Comparison of ENCODE assay signal across 21 mouse cellular contexts in genomic region chr1:42295841-42296240, GRCm38 (mm10).
A peak's percentile ranks its signal among the peaks of the same experiment; 100 is the strongest.
DNase-seq lines count a peak whose midpoint lies in the region; ATAC-seq and TF ChIP-seq lines count a peak whose summit lies in the region.
"Had no signal": no experiment of that assay in that cellular context is flagged by ENCODE, and none has a peak within 500 bp of the region (broad histone marks: within the 10 kb centered on the region; RNA-seq: fewer than 3 reads in every experiment).

No protein-coding gene starts in this region.

- H3K4me1 ChIP-seq in hindbrain, embryonic 14.5 days (replicated peaks; ENCODE audit: control insufficient read depth, insufficient read depth, low read length): peaks cover 8% of the 10 kb centered on the region; the same call in 1 of the 2 replicates
- H3K4me1 ChIP-seq in hindbrain, embryonic 12.5 days: no peaks in the 10 kb centered on the region; the same call in 1 of the 2 replicates
- H3K4me1 ChIP-seq in lung, embryonic 15.5 days: no peaks in the 10 kb centered on the region
- H3K4me1 ChIP-seq in embryonic facial prominence, embryonic 14.5 days (ENCODE audit: control insufficient read depth, insufficient read depth, low read length): peaks cover 8% of the 10 kb centered on the region; the same call in 1 of the 2 replicates
- H3K4me1 ChIP-seq in midbrain, postnatal 0 days (ENCODE audit: insufficient read depth, low read length): no peaks in the 10 kb centered on the region
- H3K4me1 ChIP-seq: heart, embryonic 10.5 days had no signal

- no peak overlapping the region for H3K27ac ChIP-seq in hindbrain, embryonic 14.5 days
- H3K27ac ChIP-seq in hindbrain, embryonic 12.5 days: no peak overlapping the region
- no peak overlapping the region for H3K27ac ChIP-seq in lung, embryonic 15.5 days
- H3K27ac ChIP-seq in embryonic facial prominence, embryonic 14.5 days (replicated peaks; ENCODE audit: low read depth, low read length): peak overlapping the region; percentile 61; the same call in 1 of the 2 replicates
- H3K27ac ChIP-seq in midbrain, postnatal 0 days (ENCODE audit: low read depth, low read length): no peak overlapping the region
- H3K27ac ChIP-seq: heart, embryonic 10.5 days; liver, embryonic 14.5 days; macrophage; neural tube, embryonic 13.5 days had no signal

- no peaks in the 10 kb centered on the region for H3K27me3 ChIP-seq in hindbrain, embryonic 14.5 days (ENCODE audit: control insufficient read depth, insufficient read depth, low read length)
- H3K27me3 ChIP-seq in hindbrain, embryonic 12.5 days: no peaks in the 10 kb centered on the region
- no peaks in the 10 kb centered on the region for H3K27me3 ChIP-seq in lung, embryonic 15.5 days
- no peaks in the 10 kb centered on the region for H3K27me3 ChIP-seq in embryonic facial prominence, embryonic 14.5 days (replicated peaks; ENCODE audit: control insufficient read depth, insufficient read depth, low read length)
- H3K27me3 ChIP-seq in midbrain, postnatal 0 days (ENCODE audit: insufficient read depth, low read length): no peaks in the 10 kb centered on the region
- H3K27me3 ChIP-seq: neural tube, embryonic 13.5 days had no signal

- ATAC-seq in hindbrain, embryonic 14.5 days (ENCODE audit: low FRiP score): no peak
- no peak for ATAC-seq in hindbrain, embryonic 12.5 days (ENCODE audit: low FRiP score)
- no peak for ATAC-seq in lung, embryonic 15.5 days (ENCODE audit: borderline replicate concordance, extremely low read depth, low FRiP score, low TSS enrichment)
- ATAC-seq in embryonic facial prominence, embryonic 14.5 days (ENCODE audit: low read depth): no peak
- no peak for ATAC-seq in midbrain, postnatal 0 days (ENCODE audit: low FRiP score)
- ATAC-seq in erythroblast, adult 5-6 weeks (replicated peaks; ENCODE audit: low FRiP score, poor library complexity, severe bottlenecking): no peak
- ATAC-seq: Patski had no signal

- 0 out of 2 replicates have a peak overlapping the region, but pooled peaks have one; percentile 3 for H3K9ac ChIP-seq in hindbrain, embryonic 14.5 days
- no peak overlapping the region for H3K9ac ChIP-seq in hindbrain, embryonic 12.5 days
- no peak overlapping the region for H3K9ac ChIP-seq in lung, embryonic 15.5 days
- peak overlapping the region; percentile 23; the same call in 1 of the 2 replicates for H3K9ac ChIP-seq in embryonic facial prominence, embryonic 14.5 days (ENCODE audit: low read depth, low read length)
- no peak overlapping the region for H3K9ac ChIP-seq in midbrain, postnatal 0 days (replicated peaks; ENCODE audit: low read length, poor library complexity, severe bottlenecking)
- H3K9ac ChIP-seq: liver, embryonic 14.5 days; neural tube, embryonic 13.5 days had no signal

- no peak overlapping the region for H3K4me3 ChIP-seq in hindbrain, embryonic 14.5 days (replicated peaks; ENCODE audit: low read length)
- no peak overlapping the region for H3K4me3 ChIP-seq in hindbrain, embryonic 12.5 days
- H3K4me3 ChIP-seq in lung, embryonic 15.5 days: no peak overlapping the region
- H3K4me3 ChIP-seq in embryonic facial prominence, embryonic 14.5 days (ENCODE audit: low read depth, low read length): peak overlapping the region; percentile 18
- H3K4me3 ChIP-seq in midbrain, postnatal 0 days (ENCODE audit: low read depth, low read length): no peak overlapping the region
- H3K4me3 ChIP-seq: erythroblast, embryonic 14.5 days; heart, embryonic 10.5 days; neural tube, embryonic 13.5 days had no signal

- no peak for TF ChIP-seq CTCF in midbrain, postnatal 0 days (IDR thresholded peaks at IDR 0.05)

- 67% methylated on average over 10 of the region's 10 CpGs for WGBS in hindbrain, embryonic 14.5 days
- 74% methylated on average over 10 of the region's 10 CpGs for WGBS in hindbrain, embryonic 12.5 days
- WGBS in lung, embryonic 15.5 days: 63% methylated on average over 10 of the region's 10 CpGs
- 39% methylated on average over 10 of the region's 10 CpGs for WGBS in embryonic facial prominence, embryonic 14.5 days
- WGBS in midbrain, postnatal 0 days: 71% methylated on average over 10 of the region's 10 CpGs

- H3K36me3 ChIP-seq in hindbrain, embryonic 14.5 days (replicated peaks; ENCODE audit: control insufficient read depth, insufficient read depth): no peaks in the 10 kb centered on the region
- H3K36me3 ChIP-seq in hindbrain, embryonic 12.5 days: no peaks in the 10 kb centered on the region
- no peaks in the 10 kb centered on the region for H3K36me3 ChIP-seq in lung, embryonic 15.5 days
- no peaks in the 10 kb centered on the region for H3K36me3 ChIP-seq in embryonic facial prominence, embryonic 14.5 days (ENCODE audit: control insufficient read depth, insufficient read depth, low read length)
- no peaks in the 10 kb centered on the region for H3K36me3 ChIP-seq in midbrain, postnatal 0 days (ENCODE audit: insufficient read depth, low read length)
- H3K36me3 ChIP-seq: heart, embryonic 10.5 days; neural tube, embryonic 13.5 days had no signal

- no peak for DNase-seq in hindbrain, embryonic 14.5 days (ENCODE audit: low spot score)
- no peak for DNase-seq in lung, postnatal 4 days
- DNase-seq in embryonic facial prominence, embryonic 14.5 days (ENCODE audit: low spot score): peak; percentile 26
- peak; percentile 4 for DNase-seq in midbrain, postnatal 0 days (ENCODE audit: low spot score)
- DNase-seq: cerebellum, adult 9-11 months; gastrocnemius, postnatal 36 days; heart, postnatal 10 days; kidney, adult 11 months; kidney, postnatal 14 days; left cerebral cortex, postnatal 4 days; right cerebral cortex, postnatal 25 days; thymus, postnatal 36 days had no signal

- H3K9me3 ChIP-seq in hindbrain, embryonic 14.5 days (ENCODE audit: control insufficient read depth, low read length): no peaks in the 10 kb centered on the region
- H3K9me3 ChIP-seq in hindbrain, embryonic 12.5 days (replicated peaks): no peaks in the 10 kb centered on the region
- no peaks in the 10 kb centered on the region for H3K9me3 ChIP-seq in lung, embryonic 15.5 days
- H3K9me3 ChIP-seq in embryonic facial prominence, embryonic 14.5 days (ENCODE audit: control insufficient read depth, low read length): no peaks in the 10 kb centered on the region
- H3K9me3 ChIP-seq in midbrain, postnatal 0 days (ENCODE audit: low read length): no peaks in the 10 kb centered on the region
- H3K9me3 ChIP-seq: heart, embryonic 10.5 days; neural tube, embryonic 13.5 days had no signal

- no peak overlapping the region; the same call in 1 of the 2 replicates for H3K4me2 ChIP-seq in hindbrain, embryonic 14.5 days (replicated peaks)
- no peak overlapping the region for H3K4me2 ChIP-seq in hindbrain, embryonic 12.5 days (replicated peaks)
- peak overlapping the region; percentile 40 for H3K4me2 ChIP-seq in lung, embryonic 15.5 days
- peak overlapping the region; percentile 50 for H3K4me2 ChIP-seq in embryonic facial prominence, embryonic 14.5 days (ENCODE audit: low read depth, low read length)
- 0 out of 2 replicates have a peak overlapping the region, but pooled peaks have one; percentile 4 for H3K4me2 ChIP-seq in midbrain, postnatal 0 days (ENCODE audit: low read depth, low read length, poor library complexity, severe bottlenecking)
- H3K4me2 ChIP-seq: neural tube, embryonic 13.5 days had no signal

Comparison
In these comparisons a context has a peak if more than half of its experiments do, and no peak if none do; other contexts are left out.
1. H3K9ac ChIP-seq: peak in hindbrain, embryonic 14.5 days (single experiment) and embryonic facial prominence, embryonic 14.5 days (single experiment); none in hindbrain, embryonic 12.5 days (single experiment), lung, embryonic 15.5 days (single experiment) and midbrain, postnatal 0 days (single experiment).
2. DNase-seq: peak in embryonic facial prominence, embryonic 14.5 days (single experiment) and midbrain, postnatal 0 days (single experiment); none in hindbrain, embryonic 14.5 days (single experiment) and lung, postnatal 4 days (0 of 2).
3. H3K4me2 ChIP-seq: peak in lung, embryonic 15.5 days (single experiment), embryonic facial prominence, embryonic 14.5 days (single experiment) and midbrain, postnatal 0 days (single experiment); none in hindbrain, embryonic 14.5 days (single experiment) and hindbrain, embryonic 12.5 days (single experiment).